Mouse (Mus musculus): ENCODE measurements around the gene AC124108.1. TPM values are rescaled to one million over a fixed set of nuclear protein-coding genes. Genes with fewer than 3 reads are reported as not detected.

Gene AC124108.1
- total and polyA plus RNA-seq, 2 experiments from 2014 or later: 0.54 to 3.9 TPM

DNA sequence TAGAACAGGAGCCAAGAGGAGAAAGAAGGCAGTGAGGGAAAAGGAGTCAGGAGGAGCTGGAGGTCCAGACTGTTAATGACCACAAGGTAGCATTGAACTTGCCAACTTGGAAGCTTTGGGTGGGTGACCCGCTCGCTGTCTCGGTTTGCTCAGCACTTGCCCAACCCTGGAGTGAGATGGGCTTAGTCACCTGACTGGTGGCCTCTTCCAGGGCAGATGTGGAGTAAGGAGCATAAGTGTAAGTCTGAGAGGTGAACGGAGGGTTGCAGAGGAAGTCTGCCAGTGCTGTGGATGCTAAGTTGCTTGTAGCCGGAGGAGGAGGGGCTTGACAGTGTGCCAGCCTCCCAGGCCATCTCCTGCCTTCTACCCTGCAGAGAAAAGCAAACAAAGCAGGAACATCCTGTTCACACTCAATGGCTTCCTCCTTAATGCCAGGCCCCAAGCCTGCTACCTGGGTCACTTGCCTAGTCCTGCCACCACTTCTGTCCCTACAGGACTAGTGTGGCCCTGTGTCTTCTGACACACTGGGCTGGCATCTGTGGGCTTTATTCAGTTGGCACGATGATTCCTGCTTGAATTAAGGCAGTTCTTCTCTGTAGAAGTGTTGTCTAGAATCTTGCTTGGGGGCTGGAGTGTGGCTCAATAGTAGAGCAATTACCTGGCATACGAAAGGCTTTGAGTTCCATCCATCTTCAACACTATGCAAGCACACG, 45.1 kb upstream of the AC124108.1 start:
- WGBS: 87% methylated on average over 8 of the region's 8 CpGs
- Histone ChIP-seq H3K4me1 (ENCODE audit: insufficient read depth, low read length) (peaks cover 12% of the 10 kb centered on the region; the same call in 1 of the 2 replicates), H3K4me3 (ENCODE audit: low read depth, low read length) (no peak overlapping the region)

GRCm38 (mm10) chr1:132149410-132149809, 41.8 kb upstream of the AC124108.1 start:
- Histone ChIP-seq H3K4me2 (ENCODE audit: low read depth, low read length, poor library complexity, severe bottlenecking) (no peak overlapping the region), H3K9me3 (ENCODE audit: low read length) (no peaks in the 10 kb centered on the region), H3K27ac (ENCODE audit: low read depth, low read length) (no peak overlapping the region), H3K36me3 (ENCODE audit: insufficient read depth, low read length) (no peaks in the 10 kb centered on the region), H3K9ac (replicated peaks; ENCODE audit: low read length, poor library complexity, severe bottlenecking) (no peak overlapping the region), H3K4me1 (ENCODE audit: insufficient read depth, low read length) (peaks cover 3% of the 10 kb centered on the region; the same call in 1 of the 2 replicates), H3K4me3 (ENCODE audit: low read depth, low read length) (no peak overlapping the region), H3K27me3 (ENCODE audit: insufficient read depth, low read length) (no peaks in the 10 kb centered on the region)
- 75% methylated on average over 2 of the region's 2 CpGs for WGBS
- TF ChIP-seq CTCF (IDR thresholded peaks at IDR 0.05): no peak
- DNase-seq (ENCODE audit: low spot score) (no peak), ATAC-seq (ENCODE audit: low FRiP score) (no peak)

More for the DNA sequence above, 45.1 kb upstream of the AC124108.1 start:
- ATAC-seq (ENCODE audit: low FRiP score): no peak
- TF ChIP-seq CTCF (IDR thresholded peaks at IDR 0.05): no peak
- H3K36me3 ChIP-seq (ENCODE audit: insufficient read depth, low read length): no peaks in the 10 kb centered on the region
- no peak overlapping the region for H3K27ac ChIP-seq (ENCODE audit: low read depth, low read length)
- H3K9ac ChIP-seq (replicated peaks; ENCODE audit: low read length, poor library complexity, severe bottlenecking): no peak overlapping the region
- H3K27me3 ChIP-seq (ENCODE audit: insufficient read depth, low read length): no peaks in the 10 kb centered on the region
- H3K4me2 ChIP-seq (ENCODE audit: low read depth, low read length, poor library complexity, severe bottlenecking): no peak overlapping the region
- DNase-seq (ENCODE audit: low spot score): no peak
- H3K9me3 ChIP-seq (ENCODE audit: low read length): no peaks in the 10 kb centered on the region

GRCm38 (mm10) chr1:132150171-132150570, 41.1 kb upstream of the AC124108.1 start:
- H3K36me3 ChIP-seq (ENCODE audit: insufficient read depth, low read length): no peaks in the 10 kb centered on the region
- no peaks in the 10 kb centered on the region for H3K4me1 ChIP-seq (ENCODE audit: insufficient read depth, low read length)
- TF ChIP-seq CTCF (IDR thresholded peaks at IDR 0.05): no peak
- DNase-seq (ENCODE audit: low spot score): no peak
- H3K9me3 ChIP-seq (ENCODE audit: low read length): no peaks in the 10 kb centered on the region
- 52% methylated on average over 1 of the region's 1 CpGs for WGBS
- H3K4me2 ChIP-seq (ENCODE audit: low read depth, low read length, poor library complexity, severe bottlenecking): no peak overlapping the region
- no peaks in the 10 kb centered on the region for H3K27me3 ChIP-seq (ENCODE audit: insufficient read depth, low read length)
- no peak overlapping the region for H3K9ac ChIP-seq (replicated peaks; ENCODE audit: low read length, poor library complexity, severe bottlenecking)
- no peak overlapping the region for H3K27ac ChIP-seq (ENCODE audit: low read depth, low read length)
- no peak overlapping the region for H3K4me3 ChIP-seq (ENCODE audit: low read depth, low read length)
- no peak for ATAC-seq (ENCODE audit: low FRiP score)

DNA sequence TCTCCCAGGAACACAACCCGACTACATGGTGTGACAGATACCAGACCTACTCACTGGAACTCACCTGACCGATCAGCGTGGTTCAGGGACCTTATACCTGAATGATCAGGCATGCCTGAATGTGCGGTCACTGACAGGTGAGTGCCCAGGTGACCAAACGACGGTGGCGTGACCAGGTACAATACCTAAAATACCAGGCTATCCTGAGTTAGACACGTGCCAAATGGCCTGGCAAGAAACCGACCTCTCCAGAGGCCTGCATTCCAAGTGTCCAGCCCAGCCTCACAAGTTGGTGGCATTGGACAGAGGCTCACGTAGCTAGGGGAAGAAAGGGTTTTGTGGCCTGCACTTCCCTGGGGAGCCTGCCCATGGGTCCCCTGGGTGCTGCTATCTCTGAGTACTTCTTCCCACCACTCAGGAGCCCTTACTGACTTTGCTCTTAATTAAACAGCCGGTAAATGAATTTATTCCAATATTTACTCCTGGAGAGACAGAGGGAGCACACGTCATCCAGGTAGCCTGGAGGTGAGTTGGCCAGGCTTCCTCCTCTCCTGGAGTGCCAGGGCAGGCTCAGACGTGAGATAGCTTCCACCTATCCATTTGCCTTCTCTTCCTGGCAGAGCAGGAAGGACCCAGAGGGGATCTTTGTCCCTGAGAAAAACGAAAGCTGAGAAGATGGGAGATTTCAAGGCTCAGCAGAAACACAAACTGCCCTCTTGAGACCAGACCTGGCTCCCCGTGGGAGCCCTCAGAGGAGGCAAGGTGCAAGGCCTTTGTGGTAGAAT, 40.2 kb upstream of the AC124108.1 start:
- no peak for TF ChIP-seq CTCF (IDR thresholded peaks at IDR 0.05)
- no peak overlapping the region for H3K9ac ChIP-seq (replicated peaks; ENCODE audit: low read length, poor library complexity, severe bottlenecking)
- H3K27ac ChIP-seq (ENCODE audit: low read depth, low read length): no peak overlapping the region
- ATAC-seq (ENCODE audit: low FRiP score) (no peak), DNase-seq (ENCODE audit: low spot score) (no peak)
- no peaks in the 10 kb centered on the region for H3K9me3 ChIP-seq (ENCODE audit: low read length)
- WGBS: 75% methylated on average over 15 of the region's 15 CpGs
- H3K4me3 ChIP-seq (ENCODE audit: low read depth, low read length): no peak overlapping the region
- H3K4me1 ChIP-seq (ENCODE audit: insufficient read depth, low read length): no peaks in the 10 kb centered on the region
- H3K4me2 ChIP-seq (ENCODE audit: low read depth, low read length, poor library complexity, severe bottlenecking): no peak overlapping the region
- H3K27me3 ChIP-seq (ENCODE audit: insufficient read depth, low read length): no peaks in the 10 kb centered on the region
- no peaks in the 10 kb centered on the region for H3K36me3 ChIP-seq (ENCODE audit: insufficient read depth, low read length)

DNA sequence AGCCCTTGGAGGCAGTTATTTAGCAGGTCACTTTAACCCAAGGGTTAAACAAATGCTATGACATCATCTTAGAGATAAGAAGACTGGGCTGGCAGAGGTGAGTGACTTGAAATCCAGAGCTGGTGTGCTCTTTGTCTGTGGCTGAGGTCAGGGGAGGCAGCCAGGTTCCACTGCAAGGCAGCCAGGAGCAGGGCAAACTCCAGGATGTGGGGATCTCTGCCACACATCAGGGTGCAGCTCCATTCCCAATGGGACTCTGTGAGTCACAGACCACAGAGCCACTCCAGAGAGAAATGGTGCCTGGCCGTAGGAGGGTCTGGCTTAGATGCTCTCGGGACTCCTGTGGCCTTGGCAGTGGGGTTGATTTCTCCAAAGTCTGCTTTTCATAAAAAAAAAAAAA, 39.3 kb upstream of the AC124108.1 start:
- ATAC-seq (ENCODE audit: low FRiP score) (no peak), DNase-seq (ENCODE audit: low spot score) (no peak)
- WGBS: 81% methylated on average over 2 of the region's 2 CpGs
- no peak overlapping the region for H3K4me3 ChIP-seq (ENCODE audit: low read depth, low read length)
- H3K36me3 ChIP-seq (ENCODE audit: insufficient read depth, low read length): no peaks in the 10 kb centered on the region
- H3K4me2 ChIP-seq (ENCODE audit: low read depth, low read length, poor library complexity, severe bottlenecking): no peak overlapping the region
- H3K4me1 ChIP-seq (ENCODE audit: insufficient read depth, low read length): no peaks in the 10 kb centered on the region
- H3K27ac ChIP-seq (ENCODE audit: low read depth, low read length): no peak overlapping the region
- TF ChIP-seq CTCF (IDR thresholded peaks at IDR 0.05): no peak
- no peak overlapping the region for H3K9ac ChIP-seq (replicated peaks; ENCODE audit: low read length, poor library complexity, severe bottlenecking)
- H3K9me3 ChIP-seq (ENCODE audit: low read length): no peaks in the 10 kb centered on the region
- no peaks in the 10 kb centered on the region for H3K27me3 ChIP-seq (ENCODE audit: insufficient read depth, low read length)

All from midbrain, postnatal 0 days (tissue).